ENCODE assay signal across 8 mouse cellular contexts in genomic region chr2:172221656-172222393, GRCm38 (mm10). TPM values are rescaled to one million over a fixed set of nuclear protein-coding genes. Genes with fewer than 3 reads are reported as not detected.
DNase-seq lines count a peak whose midpoint lies in the region; ATAC-seq and TF ChIP-seq lines count a peak whose summit lies in the region.

No protein-coding gene starts in this region.

- DNase-seq in cerebellum, adult 11 months, result peak; percentile 49
- DNase-seq in Muller cell, postnatal 12 days (ENCODE audit: inconsistent ontology term), result peak; percentile 42
- peak; percentile 84 to 88 for DNase-seq in cerebellum, postnatal 14 days
- DNase-seq in gastrocnemius, postnatal 4 days (ENCODE audit: low spot score in 2 of 2), result peak; percentile 53 to 61
- DNase-seq in layer of hippocampus, adult 2 months (ENCODE audit: low spot score in 2 of 2), result peak; percentile 34 to 83
- DNase-seq in lung, postnatal 14 days, result peak; percentile 72
- DNase-seq in skeletal muscle tissue, adult 2 months (ENCODE audit: low read depth, low spot score), result peak; percentile 8

- peak; percentile 95 for TF ChIP-seq CTCF in layer of hippocampus, adult 2 months (conservative IDR thresholded peaks at IDR 0.05)

- no peak overlapping the region for H3K27ac ChIP-seq in layer of hippocampus, adult 2 months

- peak overlapping the region; percentile 18; the same call in 1 of the 2 replicates for H3K4me3 ChIP-seq in layer of hippocampus, adult 2 months

- ATAC-seq in cerebellum, adult (ENCODE audit: insufficient number of reproducible peaks, low FRiP score, low TSS enrichment), result no peak; the same call in 1 of the 2 replicates

RNA-seq across cellular contexts. Expression of gene Mc3r, which starts 26.5 kb away (rescaled TPM):
- total RNA-seq in gastrocnemius, postnatal 4 days (2021), result not detected
- total RNA-seq in layer of hippocampus, adult 2 months (2021), result not detected

Comparison
In these comparisons a context has a peak if more than half of its experiments do, and no peak if none do; other contexts are left out.
1. DNase-seq: peak in every context shown above with its lines; median percentile 86 in cerebellum, postnatal 14 days; 72 in lung, postnatal 14 days; 58 in layer of hippocampus, adult 2 months; 57 in gastrocnemius, postnatal 4 days; 49 in cerebellum, adult 11 months; 42 in Muller cell, postnatal 12 days; 8 in skeletal muscle tissue, adult 2 months.